Mouse (Mus musculus) CD4-positive naive resting alpha-beta T cell, adult 57 days (primary cell): Measurements from ENCODE around the gene Cyp2c38. TPM values are rescaled to one million over a fixed set of nuclear protein-coding genes. Genes with fewer than 3 reads are reported as not detected.

Source experiments
- total RNA-seq: library from RNA; stranded (reverse); gene quantifications from one replicate; pipeline ENCODE4 v1.2.4, GENCODE M21; 2023

Cyp2c38 gene
- total RNA-seq: not detected

GRCm38 (mm10) chr19:39462941-39463340, at the start of gene Cyp2c38:
Gene Cyp2c38 (minus strand): TSS chr19:39463075.

DNA sequence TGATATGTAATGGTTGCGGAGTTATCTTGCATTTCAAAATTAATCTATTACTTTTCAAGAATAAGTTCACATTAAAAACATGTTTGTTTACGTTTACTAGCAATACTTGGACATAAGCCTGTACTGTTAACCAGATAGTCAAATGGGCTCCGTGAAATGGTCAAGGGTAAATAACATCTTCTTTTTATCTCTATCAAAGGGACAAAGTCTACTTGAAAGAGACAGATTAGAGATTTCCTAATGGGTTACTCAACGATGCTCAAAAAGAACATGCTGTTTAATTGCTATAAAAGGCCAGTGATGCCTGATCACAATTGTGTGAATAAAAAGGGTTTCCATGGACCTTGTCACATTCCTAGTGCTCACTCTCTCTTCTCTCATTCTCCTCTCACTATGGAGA, 47.7 kb upstream of the Cyp2c38 start, which contains the start of gene Cyp2c39:
TSS of gene Cyp2c39 (plus strand) at position 329 of the 400 bp plus-strand sequence.

Other genes with a start within 250 kb of the Cyp2c38 start
- not detected for gene Cyp2c29, start 193.7 kb downstream of the Cyp2c38 start, total RNA-seq
- not detected for gene Cyp2c39, start 47.8 kb upstream of the Cyp2c38 start, total RNA-seq
- not detected for gene Cyp2c67, start 186.0 kb upstream of the Cyp2c38 start, total RNA-seq